Mouse (Mus musculus) ES-E14 (cell line): ENCODE data around the gene Kif23.

Experiments
- CHD2 ChIP-seq: IDR thresholded peaks from 2 replicates; pipeline ENCODE4 v1.6.1; 2014; ENCODE audit warnings: mild to moderate bottlenecking, low read depth, low read length, inconsistent platforms
- HCFC1 ChIP-seq: IDR thresholded peaks from 2 replicates; pipeline ENCODE4 v1.6.1; 2012; ENCODE audit warnings: low read length, inconsistent platforms, borderline replicate concordance; ENCODE audit not compliant: insufficient read depth
- MAFK ChIP-seq: IDR thresholded peaks from 2 replicates; pipeline ENCODE4 v1.6.1; 2014; ENCODE audit warnings: mild to moderate bottlenecking, low read depth, low read length, inconsistent platforms; ENCODE audit not compliant: insufficient read depth
- ZC3H11A ChIP-seq: IDR thresholded peaks from 2 replicates; pipeline ENCODE4 v1.6.1; 2012; ENCODE audit warnings: low read depth, mild to moderate bottlenecking, inconsistent platforms, low read length, borderline replicate concordance
- ZNF384 ChIP-seq: IDR thresholded peaks from 2 replicates; pipeline ENCODE4 v1.6.1; 2012; ENCODE audit warnings: low read depth, low read length, inconsistent platforms

- TF ChIP-seq HCFC1: no peak
- TF ChIP-seq MAFK: no peak
- TF ChIP-seq ZNF384: no peak
- TF ChIP-seq ZC3H11A: no peak
- no peak for TF ChIP-seq CHD2
Observed at GRCm38 (mm10) chr9:61960753-61961152, 14.2 kb upstream of the Kif23 start.
